Mouse (Mus musculus) CD4-positive naive resting alpha-beta T cell, adult 57 days (primary cell): ENCODE measurements around the gene Lrtm2. TPM values are rescaled to one million over a fixed set of nuclear protein-coding genes. Genes with fewer than 3 reads are reported as not detected.

Source experiments
- total RNA-seq: library from RNA; stranded (reverse); gene quantifications from one replicate; pipeline ENCODE4 v1.2.4, GENCODE M21; 2023

The Lrtm2 gene
- 3.1 TPM for total RNA-seq

DNA sequence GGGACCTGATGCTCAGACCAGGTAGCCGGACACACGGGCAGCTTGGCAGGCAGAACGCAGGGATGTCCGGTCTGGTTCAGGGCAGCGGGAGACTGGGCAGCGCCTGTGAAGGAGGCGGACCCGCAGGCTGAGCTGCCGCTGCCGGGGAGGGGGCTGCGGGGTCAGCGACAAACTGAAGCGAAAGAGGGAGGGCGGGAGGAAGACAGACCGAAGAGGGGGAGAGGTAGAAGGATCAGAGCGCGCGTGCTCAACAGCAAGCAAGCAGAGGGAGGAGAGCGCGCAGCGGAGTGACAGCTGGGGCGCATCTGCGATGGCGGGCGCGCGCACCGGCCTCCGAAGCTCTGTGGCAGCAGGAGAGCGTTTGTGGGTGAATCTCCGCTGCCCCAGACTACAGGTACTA, at the start of gene Lrtm2:
Gene Lrtm2, minus strand, starts transcription at position 261 of the 400 bp plus-strand sequence.

Other genes with a start within 250 kb of the Lrtm2 start
- 31.1 TPM for gene Dcp1b, start 155.5 kb downstream of the Lrtm2 start, total RNA-seq
- gene Cacna1c, start 134.3 kb downstream of the Lrtm2 start, total RNA-seq, result not detected
- 17.0 TPM for gene Cacna2d4, start 94.2 kb downstream of the Lrtm2 start, total RNA-seq
- 49.2 TPM for gene Adipor2, start 86.9 kb upstream of the Lrtm2 start, total RNA-seq
- gene Fbxl14, start 148.9 kb upstream of the Lrtm2 start, total RNA-seq, result 76.7 TPM
- gene Wnt5b, start 213.6 kb upstream of the Lrtm2 start, total RNA-seq, result 3.3 TPM